Mouse (Mus musculus): ENCODE measurements around the gene Coq2.
A peak's percentile ranks its signal among the peaks of the same experiment; 100 is the strongest.

Gene Coq2

DNA sequence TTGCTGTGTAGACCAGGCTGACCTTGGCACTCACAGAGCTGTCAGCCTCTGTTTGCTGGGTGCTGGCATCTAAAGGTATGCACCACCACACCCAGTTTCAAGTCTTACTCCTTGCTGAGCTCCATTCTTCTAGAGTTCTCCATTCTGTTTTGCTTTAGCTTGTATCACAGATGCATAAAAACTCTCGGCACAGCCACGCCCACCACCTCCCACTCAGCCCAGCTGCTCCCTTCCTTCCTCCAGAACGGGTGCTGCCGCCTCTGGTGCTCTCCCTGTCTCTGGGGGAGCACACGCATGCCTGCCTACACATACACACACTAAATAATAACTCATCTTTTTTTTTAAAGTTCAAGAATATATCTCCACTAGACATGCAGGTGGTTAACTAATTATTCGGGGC lies 16.5 kb downstream of the Coq2 start:
- DNase-seq, result no peak

DNA sequence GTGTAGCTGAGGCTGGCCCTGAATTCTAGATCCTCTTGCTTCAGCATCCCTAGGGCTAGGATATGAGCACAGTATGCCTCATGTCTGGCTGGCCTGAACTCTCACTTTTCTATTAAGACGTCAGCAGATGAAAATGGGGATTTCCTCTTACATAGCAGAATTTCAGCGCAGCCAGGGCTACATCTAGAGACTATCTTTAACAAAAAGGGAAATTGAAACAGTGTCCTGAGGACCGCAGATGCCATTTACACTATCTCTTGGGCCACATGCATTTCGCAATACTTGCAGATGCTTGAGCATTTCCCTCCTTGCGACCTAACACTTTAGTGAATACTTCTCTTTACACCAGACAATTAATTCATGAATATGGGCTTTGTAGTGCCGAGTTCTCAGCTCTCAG lies 18.6 kb downstream of the Coq2 start:
- no peak for DNase-seq

DNA sequence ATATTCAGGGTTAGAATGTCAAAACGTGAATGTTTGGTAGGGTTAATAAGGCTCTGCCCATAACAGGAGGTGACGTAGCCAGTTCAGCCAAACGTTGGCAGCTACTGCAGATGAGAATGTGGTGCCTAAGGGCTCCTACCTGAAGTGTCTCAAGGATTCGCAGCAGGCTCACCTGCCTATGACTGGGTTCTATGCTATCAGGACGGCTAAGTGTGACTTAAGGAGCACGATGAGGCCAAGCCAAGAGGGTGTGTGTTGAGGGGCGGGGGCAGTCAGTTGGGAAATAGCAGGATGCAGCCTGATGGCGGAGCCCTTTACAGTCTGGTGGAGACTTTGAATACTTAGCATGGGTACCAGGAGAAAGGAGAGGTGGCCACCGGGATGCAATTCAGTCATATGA lies 22.6 kb downstream of the Coq2 start:
- DNase-seq, result no peak

DNA sequence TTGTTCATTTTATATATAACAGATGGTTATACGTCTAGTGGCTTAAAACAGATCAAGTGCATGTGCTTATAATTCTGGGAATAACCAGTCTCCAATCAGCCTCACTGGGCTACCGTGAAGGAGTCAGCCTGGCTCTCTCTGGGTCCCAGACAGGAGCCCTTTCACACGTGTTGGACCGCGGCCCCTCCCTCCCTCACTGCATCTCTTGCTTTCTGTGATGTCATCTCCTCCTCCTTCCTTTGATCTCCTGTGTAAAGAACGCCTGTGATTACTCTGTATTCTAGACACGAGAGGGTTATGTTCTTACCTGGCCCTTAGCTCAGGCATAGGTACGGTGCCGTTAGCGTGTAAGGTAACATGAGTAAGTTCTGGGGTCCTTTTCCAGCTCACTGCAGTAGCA lies 23.5 kb downstream of the Coq2 start:
- no peak for DNase-seq

DNA sequence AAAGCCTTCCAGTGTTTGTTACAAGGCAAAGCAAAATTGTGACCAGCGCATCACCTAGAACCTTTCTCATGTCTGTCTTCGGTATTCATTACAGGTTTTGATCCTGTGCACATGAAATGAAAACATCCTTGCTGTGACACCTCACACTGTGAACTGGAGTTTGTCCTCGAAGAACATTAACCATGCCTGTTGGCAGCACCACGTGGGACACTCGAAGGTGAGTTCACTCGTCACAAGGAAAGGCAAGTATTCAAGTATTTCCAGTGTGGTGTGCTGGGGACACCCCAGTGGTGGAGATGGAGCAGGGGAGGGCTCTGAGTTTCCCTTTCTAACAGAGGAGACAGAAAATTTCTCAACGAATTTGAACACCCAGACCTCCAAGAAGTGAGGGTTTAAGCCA lies 24.0 kb downstream of the Coq2 start:
- no peak for DNase-seq

DNA sequence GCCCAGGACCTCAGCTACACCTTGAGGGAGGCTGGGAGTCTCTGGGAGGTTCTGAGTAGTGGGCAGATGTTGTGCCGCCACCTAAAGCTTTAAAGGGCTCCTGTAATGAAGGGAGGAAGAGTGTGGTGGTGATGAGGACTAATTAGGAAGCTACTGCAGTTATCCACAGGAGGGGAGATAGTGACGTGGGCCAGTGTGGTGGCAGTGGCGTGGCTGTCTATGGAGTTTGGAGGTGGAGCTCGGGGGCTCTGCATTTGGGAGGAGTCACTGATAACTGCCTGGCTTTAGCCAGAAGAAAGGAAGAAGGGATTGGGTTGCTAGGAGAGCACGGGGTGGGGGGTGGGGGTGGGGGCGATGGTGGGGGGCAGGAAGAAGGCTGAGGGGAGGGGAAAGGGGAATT lies 26.4 kb downstream of the Coq2 start:
- no peak for DNase-seq

DNA sequence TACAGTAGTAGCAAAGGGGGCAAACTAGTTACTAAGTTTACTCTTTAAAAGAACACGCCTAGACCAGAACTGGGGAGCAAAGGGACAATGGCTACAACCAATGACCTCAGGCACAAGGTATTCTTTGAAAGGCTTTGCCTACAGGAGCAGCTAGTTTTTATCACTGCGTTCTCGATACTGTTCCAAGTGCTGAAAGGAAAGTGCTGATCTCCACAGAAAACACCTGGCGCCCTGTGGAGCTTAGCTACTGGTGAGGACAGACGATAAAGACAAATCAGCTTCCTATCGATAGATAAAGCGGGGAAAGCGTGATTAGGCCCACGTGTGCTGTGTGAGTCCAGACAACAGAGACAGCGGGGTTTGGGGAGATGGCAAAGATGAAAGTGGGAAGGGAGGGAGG lies 26.9 kb downstream of the Coq2 start:
- DNase-seq, result no peak

DNA sequence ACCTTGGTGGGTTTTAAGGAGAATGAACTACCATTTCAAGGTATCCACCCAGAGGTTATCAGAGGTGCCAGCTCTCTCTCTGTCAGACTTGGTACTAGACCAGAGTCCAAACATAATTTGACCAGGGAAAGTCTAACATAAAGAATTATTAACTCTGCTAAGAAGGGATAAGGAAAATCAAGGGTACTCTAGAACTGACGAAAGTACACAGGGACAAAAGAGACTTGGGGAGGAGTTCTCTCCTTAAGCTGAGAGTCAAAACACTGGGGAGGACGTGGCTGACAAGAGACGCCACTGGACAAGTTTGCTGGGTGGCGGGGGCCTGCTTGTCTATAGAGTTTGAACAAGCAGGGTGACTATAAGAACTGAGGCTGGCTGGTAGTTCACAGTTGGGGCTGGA lies 28.4 kb downstream of the Coq2 start:
- DNase-seq, result no peak

DNA sequence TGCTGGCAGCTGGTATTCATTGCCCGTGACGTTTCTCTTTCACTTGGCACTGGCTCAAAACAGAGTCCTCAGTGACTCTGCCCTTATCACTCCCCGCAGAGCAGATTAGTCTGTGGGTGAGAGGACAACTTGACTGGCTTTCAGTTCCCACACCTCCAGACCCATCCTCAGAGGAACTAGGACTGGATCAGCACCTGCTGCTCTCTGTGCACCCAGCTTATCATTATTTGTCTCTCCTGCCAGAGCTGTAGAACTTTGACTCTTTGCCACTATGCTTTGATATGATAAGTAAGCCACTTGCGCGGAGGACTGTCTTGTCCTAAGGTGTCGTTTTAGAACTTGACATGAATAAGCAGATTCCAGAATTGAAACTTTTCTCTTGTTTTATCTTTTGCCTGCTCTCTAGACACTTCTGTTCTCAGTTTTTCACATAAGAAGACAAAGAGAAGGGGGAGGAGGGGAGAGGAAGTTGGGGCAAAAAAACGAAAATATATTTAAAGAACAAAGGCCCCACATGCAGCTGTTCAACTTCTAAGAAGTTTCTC lies 30.9 kb downstream of the Coq2 start:
- no peak for DNase-seq

DNA sequence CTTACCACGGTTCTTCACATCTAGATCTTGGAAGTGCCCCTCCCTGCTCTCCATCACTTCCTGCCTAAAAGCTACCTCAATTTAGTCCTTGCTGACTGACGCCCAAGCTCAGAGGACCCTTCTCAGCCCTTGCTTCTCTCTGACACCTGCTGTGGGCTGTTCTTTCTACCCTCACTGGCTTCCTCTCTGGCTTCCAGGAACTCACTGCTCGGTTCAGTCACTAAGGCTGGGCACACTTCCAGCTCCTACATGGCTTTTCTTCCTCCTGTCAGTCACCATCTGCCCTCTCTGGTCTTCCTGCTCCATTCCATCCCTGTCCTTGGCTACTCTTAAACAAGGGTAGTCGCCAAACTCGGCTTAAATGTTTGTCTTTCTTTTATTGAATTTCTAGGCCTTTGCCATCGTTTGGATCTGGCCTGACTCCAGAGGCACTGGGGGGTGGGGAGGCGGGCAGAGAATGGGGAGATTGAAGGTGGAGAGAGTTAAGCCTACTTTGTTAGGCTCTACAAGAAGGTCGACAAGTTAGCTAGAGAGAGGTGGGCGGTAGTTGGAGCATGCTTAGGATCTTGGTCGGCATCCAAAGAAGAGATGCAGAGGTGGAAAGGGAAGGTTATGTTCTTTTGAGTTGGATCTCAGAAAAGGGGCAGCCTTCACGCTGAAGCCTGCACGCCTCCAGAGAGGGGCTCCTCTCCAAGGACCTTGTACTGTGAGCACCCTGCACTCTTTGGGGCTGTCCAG lies 31.5 kb downstream of the Coq2 start:
- peak; percentile 7 for DNase-seq

DNA sequence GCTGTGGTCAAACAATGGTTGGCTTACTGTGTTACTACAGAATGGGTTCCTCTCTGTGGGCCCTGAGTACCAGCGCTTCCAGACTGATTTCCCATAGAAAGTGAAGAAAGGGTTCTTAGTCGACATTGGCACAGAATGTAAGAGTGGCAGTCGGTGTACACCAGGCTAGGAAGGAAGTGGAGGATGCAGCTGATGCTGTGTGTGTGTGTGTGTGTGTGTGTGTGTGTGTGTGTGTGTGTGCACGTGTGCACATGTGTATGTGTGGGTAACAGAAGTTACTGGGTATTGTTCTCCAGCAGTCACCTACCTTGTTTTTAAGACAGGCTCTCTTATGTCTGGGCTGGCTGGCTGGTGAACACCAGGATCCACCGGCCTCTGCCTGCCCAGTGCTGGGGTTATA lies 32.6 kb downstream of the Coq2 start:
- no peak for DNase-seq

DNA sequence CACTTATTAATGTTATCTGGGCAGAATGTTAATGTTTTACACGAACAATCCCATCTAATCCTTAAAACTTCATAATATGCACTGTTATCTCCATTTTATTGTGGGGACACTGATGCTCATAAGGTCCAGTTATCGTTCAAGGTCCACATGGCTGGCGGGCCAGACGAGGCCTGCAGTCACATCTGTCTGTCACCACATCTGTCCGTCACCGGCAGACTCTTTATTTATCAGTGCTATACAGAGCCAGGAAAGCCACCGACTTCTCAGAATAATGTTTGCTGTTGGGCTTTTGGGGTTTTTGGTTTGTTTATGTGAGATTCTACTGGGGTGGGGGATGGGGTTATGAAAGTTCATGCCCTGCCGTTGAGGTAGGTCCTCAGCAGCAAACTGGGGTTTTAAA lies 36.5 kb downstream of the Coq2 start:
- no peak for DNase-seq

DNA sequence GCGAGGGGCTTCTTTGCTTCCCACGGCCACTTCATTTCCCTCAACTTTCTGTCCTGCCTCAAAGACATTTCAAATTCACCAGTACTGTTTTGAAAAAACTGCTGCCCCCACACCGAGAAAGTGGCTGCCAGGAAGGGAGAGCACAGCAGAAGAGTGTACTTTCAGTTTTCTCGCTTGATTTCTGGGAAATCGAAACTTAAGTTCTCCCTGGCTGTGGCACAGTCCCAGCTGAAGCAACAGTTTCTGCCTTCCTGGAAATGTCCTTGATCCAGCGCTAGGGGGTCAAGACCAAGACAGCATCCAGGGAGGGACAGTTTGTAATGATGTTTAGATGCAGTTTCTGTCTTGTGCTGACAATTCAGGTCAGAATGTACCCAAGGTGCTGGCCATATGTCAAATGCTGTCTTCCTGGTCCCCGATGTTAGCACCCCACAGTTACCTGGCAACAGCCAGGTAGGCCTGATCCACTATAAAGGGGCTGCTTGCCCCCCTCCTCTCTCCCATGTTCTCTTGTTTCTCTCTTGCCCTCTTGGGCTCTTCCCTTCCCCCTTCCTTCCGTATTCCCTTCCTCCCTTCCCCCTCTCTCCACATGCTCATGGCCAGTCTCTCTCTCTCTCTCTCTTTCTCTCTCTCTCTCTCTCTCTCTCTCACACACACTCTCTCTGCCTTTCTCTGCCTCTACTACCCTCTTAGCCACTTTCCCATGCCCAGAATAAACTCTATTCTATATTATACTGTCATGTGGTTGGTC lies 38.0 kb downstream of the Coq2 start:
- DNase-seq, result no peak

DNA sequence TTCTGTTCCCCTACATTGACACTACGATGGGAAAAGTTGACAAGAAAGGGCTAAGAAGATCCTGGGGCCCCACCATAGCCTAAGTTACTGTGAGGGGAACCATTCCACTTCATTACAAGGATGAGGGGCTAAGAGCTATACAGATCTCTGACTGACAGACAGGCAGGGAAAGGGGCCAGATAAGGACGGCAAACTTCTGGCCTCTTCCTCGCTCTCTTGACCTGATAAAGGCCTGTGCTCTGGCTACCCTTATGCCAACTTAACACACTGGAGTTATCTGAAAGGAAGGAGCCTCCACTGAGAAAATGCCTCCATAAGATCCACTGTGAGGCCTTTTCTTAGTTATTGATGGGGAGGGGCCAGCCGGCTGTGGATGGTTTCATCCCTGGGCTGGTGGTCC lies 39.0 kb downstream of the Coq2 start:
- DNase-seq, result no peak

DNA sequence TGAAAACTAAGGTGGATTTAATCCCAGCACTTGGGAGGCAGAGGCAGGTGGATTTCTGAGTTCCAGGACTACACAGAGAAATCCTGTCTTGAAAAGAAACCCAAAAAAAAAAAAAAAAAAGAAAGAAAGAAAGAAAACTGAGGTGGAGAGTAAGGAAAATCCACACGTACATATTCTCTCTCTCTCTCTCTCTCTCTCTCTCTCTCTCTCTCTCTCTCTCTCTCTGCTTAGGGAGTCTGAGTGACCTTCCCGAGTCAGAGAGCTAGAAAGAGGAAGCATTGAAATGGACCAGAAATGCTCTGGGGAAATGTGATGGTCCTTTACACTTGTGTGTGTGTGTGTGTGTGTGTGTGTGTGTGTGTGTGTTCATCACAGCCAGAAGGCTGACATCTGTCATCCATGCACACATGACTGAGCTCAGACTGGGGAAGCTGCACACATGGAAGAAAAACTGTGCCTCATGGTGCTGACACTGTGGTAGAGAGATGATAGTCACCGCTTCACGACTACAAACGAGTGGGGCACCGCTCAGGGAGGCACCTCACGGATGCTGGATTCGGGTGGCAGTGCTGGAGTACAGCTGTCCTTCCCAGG lies 40.0 kb downstream of the Coq2 start:
- DNase-seq, result no peak

DNA sequence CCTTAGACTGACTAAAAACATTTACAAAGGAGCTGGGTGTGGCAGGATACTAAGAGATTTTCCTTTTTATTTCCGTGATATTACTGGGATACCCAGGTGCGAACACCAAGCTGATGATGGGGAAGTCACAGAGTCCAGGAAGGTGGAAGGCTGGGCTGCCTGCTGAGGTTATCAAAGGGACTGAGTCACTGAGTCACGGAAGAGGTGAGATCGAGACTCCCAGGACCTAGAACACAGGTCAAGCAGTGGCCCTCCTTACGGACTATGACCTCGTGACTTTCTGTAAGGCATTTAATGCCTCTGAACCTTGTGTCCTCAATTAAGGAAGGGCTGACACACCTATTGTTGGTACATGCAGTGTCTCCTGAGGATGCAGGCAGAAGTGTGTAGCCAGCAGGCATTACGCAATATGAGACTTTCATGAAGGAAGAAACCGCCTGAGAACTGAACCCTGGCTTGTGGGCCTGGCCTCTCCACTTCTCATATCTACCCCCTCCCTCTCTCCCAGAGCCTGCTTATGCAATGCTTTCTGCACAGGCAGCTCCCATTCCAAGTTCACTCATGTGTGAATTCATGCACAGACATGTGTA lies 42.3 kb downstream of the Coq2 start:
- DNase-seq, result no peak

DNA sequence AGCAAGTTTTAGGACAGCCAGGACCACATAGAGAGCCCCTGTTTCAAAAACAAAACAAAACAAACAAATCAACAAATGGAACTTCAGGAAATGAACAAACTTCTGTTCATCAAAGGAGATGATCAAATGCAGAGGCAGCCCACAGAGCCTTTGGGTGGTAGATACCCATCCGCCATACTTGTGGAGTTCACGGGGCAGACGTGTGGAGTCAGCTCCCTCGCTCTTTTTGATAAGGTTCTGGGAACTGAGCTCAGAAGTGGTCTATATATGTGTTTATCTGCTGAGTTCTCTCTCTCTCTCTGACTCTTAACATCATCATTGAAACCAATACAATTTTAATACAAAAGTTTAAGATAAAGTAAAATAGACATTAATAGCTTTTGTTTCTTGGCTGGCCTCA lies 46.1 kb downstream of the Coq2 start:
- no peak for DNase-seq

DNA sequence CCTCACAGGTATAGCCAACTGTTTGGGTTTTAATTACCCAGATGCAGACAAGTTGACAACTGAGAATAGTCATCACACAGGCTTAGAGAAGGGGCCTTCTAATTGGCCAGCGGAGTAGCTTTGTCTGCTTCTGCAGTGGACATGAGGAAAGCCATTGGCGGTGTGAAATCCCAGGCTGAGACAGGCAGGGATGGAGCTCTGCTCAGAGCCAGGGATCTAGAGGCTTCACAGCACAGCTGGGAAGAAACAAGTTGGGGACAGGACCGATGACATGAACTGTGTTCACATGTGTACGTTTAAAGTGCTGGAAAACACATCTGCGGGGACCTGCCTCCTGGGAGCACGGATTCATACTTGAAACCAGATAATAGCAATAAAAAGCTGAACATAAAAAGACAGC lies 48.4 kb downstream of the Coq2 start:
- DNase-seq, result no peak

DNA sequence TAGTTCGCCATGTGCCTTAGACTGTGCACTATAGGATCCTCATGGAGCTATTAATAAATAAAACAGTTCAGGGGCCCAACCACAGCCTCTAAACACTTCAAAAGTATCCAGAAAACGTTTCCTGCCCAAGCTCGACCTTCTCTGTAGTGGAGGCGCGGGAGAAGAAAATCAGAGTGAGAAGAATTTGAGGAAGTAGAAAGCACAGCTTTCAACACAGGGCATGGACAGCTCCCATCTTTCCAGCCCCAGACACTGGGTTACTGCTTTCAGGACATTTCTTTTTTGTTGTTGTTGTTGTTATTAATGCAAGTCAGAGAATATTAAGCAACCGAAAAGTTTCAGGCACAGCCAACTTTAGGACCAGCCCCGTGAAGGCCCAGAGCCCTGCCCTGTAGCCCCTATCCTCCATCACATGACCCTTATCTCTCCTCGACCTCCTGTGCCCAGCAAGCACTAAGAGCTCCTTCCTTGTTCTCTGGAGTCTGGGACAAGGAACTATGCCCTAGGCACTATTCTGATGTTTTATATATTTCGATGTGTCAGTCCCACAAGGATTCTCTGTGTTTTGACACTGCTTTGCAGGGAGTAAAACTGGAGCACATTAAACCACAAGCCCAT lies 50.1 kb downstream of the Coq2 start:
- no peak for DNase-seq

DNA sequence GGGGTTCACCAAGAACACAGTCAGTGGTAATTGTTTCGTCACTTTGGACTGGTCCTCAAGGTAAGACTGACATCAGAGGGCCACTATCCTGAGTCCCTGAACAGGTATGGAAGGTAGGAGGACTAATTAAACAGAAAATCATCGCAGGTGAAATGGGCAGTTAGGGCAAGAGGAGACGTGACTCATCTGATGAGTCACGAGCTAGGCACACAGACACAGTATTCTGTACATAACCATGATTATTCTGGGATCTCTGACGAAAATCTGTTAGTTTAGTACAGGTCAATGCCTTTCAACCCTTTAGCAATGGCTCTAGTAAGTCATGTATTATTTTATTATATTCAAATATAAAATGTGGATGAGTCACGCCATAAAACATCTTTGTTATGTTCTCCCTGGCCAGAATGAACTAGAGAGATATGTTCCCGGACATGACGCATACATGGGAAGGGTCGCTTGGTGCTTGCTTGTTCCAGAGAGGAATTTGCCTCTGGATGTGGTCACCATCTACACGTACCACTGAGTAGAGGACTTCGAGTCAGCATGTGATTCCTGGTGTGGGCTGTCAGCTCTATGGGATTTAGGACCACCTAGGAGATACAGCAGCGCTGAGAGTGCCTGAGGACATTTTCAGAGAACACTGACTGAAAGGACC lies 52.3 kb downstream of the Coq2 start:
- DNase-seq, result no peak

DNA sequence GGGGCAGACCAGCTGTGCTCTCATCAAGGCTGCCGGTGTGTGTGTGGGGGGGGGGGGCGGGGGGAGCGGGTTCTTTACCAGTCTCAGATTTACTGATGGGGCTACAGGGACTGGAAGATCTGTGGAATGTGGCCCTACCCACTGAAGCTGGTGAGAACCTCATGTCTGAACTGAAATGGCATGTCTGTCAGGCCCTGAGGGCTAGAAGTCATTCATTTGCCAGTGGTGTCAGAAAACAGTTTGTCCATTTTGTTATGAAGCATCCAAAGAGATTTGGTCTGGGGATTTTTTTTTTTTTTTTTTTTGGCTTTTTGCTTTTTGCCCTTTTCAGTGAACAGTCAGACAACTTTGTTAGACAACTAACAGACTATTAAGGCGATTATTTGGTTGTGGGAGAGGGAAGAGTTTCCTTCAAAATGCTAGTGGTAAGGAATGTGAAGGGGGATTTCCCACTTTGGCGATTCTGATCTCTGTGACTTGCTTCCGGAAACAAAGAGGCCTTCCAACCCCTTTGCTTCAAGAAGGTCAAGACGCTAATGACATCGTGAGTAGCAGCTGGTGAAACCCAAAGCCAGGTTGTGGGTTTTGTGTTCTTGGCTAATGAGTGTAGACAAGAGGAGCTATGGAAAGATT lies 52.9 kb downstream of the Coq2 start:
- DNase-seq, result no peak

DNA sequence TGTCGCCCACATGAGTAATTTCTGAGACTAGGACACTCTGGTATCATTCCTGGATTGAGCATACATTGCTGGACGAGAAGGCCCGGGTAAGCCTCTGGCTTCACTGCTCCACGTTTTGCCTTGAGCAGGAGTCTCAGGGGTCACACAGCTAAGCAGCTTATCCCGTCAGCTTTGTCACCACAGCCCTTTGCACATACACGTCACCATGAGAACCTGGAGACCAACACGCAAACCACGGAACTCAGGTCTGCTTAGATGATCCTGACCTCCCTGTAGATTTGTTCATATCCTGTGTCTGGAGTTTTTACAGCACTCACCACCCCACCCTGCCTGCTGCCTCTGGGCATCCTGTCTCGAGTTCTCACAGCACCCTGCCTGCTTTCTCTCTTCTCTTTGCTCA lies 54.0 kb downstream of the Coq2 start:
- DNase-seq, result no peak

All from cerebellum, adult 9-10 months (tissue).